In genomic region chr14:9003034-9003433, GRCm38 (mm10) we compare ENCODE assay signal across 18 mouse cellular contexts.
DNase-seq lines count a peak whose midpoint lies in the region; TF ChIP-seq lines count a peak whose summit lies in the region.
"Had no signal": no experiment of that assay in that cellular context is flagged by ENCODE, and none has a peak within 500 bp of the region (broad histone marks: within the 10 kb centered on the region; RNA-seq: fewer than 3 reads in every experiment).

No protein-coding gene starts in this region.

- H3K36me3 ChIP-seq in ES-E14 (ENCODE audit: control insufficient read depth, insufficient read depth, low read length, poor library complexity, severe bottlenecking), result no peaks in the 10 kb centered on the region
- H3K36me3 ChIP-seq: embryonic facial prominence, embryonic 10.5 days; embryonic facial prominence, embryonic 12.5 days; forebrain, embryonic 15.5 days had no signal

- DNase-seq in ES-CJ7 (ENCODE audit: low read depth, low spot score), result peak; percentile 41
- no peak for DNase-seq in ES-E14 (ENCODE audit: low read depth, low spot score)
- peak; percentile 60 for DNase-seq in ZHBTc4 (ENCODE audit: low read depth, low spot score)
- no peak for DNase-seq in cerebellum, adult 8-10 months
- no peak for DNase-seq in gastrocnemius, adult 18-20 months (ENCODE audit: low spot score)
- DNase-seq: adrenal gland, adult 2 months; adrenal gland, postnatal 10 days; adrenal gland, postnatal 25 days; cerebellum, adult 11 months; cerebellum, adult 18-20 months; cerebellum, adult 9-10 months; cerebellum, postnatal 10 days; cerebellum, postnatal 25 days; forebrain, postnatal 0 days had no signal

- no peaks in the 10 kb centered on the region for H3K9me3 ChIP-seq in ES-E14 (ENCODE audit: control insufficient read depth, insufficient read depth, low read depth, low read length)
- H3K9me3 ChIP-seq: embryonic facial prominence, embryonic 10.5 days; embryonic facial prominence, embryonic 12.5 days; forebrain, embryonic 13.5 days; forebrain, embryonic 15.5 days had no signal

- no peaks in the 10 kb centered on the region for H3K4me1 ChIP-seq in ES-E14 (ENCODE audit: control insufficient read depth in 2 of 2, insufficient read depth in 2 of 2, low read length in 2 of 2, poor library complexity in 1 of 2)
- H3K4me1 ChIP-seq: embryonic facial prominence, embryonic 10.5 days; embryonic facial prominence, embryonic 12.5 days; forebrain, embryonic 13.5 days; forebrain, embryonic 15.5 days had no signal

- H3K4me3 ChIP-seq in ES-E14 (ENCODE audit: insufficient read depth in 1 of 2, low read depth in 1 of 2, low read length in 2 of 2, poor library complexity in 1 of 2, severe bottlenecking in 1 of 2), result no peak overlapping the region
- H3K4me3 ChIP-seq: embryonic facial prominence, embryonic 10.5 days; embryonic facial prominence, embryonic 12.5 days; forebrain, embryonic 13.5 days; forebrain, embryonic 15.5 days had no signal

- no peak overlapping the region for H3K9ac ChIP-seq in ES-E14 (ENCODE audit: insufficient read depth, low read depth, low read length, poor library complexity, severe bottlenecking)
- H3K9ac ChIP-seq: embryonic facial prominence, embryonic 12.5 days; forebrain, embryonic 13.5 days; forebrain, embryonic 15.5 days; forebrain, postnatal 0 days had no signal

- in situ Hi-C loops in ES-E14 (cut with MboI; ENCODE audit: low sequenced_read_pairs in 2 of 2, unreplicated experiment in 2 of 2), result no loop called here

- no peak overlapping the region for H3K27ac ChIP-seq in ES-E14 (ENCODE audit: insufficient read depth, low read depth, low read length, poor library complexity, severe bottlenecking)
- H3K27ac ChIP-seq: embryonic facial prominence, embryonic 10.5 days; embryonic facial prominence, embryonic 12.5 days; forebrain, embryonic 13.5 days; forebrain, embryonic 15.5 days had no signal

TF ChIP-seq in ES-E14, 5 proteins besides CTCF, POLR2A, EP300 and RAD21:
- TF ChIP-seq ZNF384 (IDR thresholded peaks at IDR 0.05; ENCODE audit: low read depth, low read length) (0 out of 2 replicates have a peak, but pooled peaks have one; percentile 20), CHD2 (IDR thresholded peaks at IDR 0.05; ENCODE audit: low read depth, low read length) (no peak)

Comparison
In these comparisons a context has a peak if more than half of its experiments do, and no peak if none do; other contexts are left out.
1. DNase-seq: peak in ES-CJ7 (single experiment) and ZHBTc4 (single experiment); none in ES-E14 (single experiment), cerebellum, adult 8-10 months (single experiment) and gastrocnemius, adult 18-20 months (single experiment).